Mouse (Mus musculus): Measurements from ENCODE around the gene Nt5c2.
A peak's percentile ranks its signal among the peaks of the same experiment; 100 is the strongest.

The Nt5c2 gene

DNA sequence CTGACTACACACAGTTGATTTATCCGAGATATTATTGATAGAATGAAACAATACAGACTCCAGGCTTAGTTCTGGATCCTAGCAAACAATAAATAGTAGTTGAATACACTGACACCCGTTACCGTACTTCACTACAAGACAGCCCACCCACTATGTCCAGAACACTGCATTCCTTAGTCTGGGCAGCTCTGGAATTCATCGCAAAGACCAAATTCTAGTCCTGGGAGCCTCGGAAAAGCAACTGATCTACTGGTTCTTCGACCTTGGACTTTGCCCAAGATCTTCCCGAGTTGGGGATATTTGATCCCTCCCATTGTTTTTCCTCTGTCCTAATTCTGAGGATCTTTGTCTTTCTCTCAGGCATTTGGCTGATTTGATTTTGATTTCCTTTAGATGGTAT, 52.1 kb downstream of the Nt5c2 start:
- no peak for DNase-seq

DNA sequence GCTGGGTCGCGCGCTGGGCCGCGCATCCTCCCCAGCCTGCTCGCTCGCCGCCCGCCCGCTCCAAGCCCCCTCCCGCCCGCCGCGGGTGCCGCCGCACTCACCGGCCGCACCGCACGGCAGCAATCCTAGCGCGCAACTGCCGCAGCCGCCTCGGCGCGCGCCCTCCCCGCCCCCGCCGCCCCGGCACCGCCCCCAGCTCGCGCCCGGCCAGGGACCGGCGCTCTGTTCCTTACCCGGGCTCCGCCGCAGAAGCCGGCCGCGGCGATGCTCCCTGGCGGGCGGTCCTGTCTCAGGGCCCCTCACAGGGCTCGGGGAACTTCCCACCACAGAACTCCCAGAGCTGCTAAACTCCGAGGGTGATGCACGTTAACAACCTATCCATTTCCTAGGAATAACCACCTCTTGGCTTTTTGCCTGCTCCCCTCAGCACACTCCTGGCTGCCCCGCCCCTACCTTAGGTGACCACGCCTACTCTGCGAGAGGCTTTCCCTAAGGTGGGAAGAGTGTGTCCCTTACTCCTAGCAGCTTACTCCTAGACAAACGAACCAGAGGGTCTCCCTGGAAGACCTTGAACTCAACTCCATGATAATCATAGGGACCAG, 52.7 kb downstream of the Nt5c2 start:
- peak; percentile 89 for DNase-seq

DNA sequence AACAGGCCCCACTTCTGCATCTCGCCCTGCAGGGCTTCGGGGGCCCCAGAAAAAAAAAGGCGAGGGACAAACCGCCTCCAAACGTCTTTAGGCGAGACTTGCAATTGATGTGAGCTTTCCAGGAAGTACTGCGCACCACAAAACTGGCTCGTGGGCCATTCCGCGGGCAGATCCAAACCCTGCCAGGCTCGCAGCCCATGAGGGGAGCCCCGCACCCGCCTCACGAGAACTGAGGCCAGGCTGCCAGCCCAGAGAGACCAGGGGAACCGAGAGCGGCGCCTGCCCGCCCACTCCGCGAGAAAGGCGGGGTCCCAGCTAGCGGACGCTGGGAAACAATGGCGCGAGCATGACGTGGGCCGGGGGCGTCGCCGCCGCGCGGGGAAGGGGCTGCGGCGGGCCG, 53.3 kb downstream of the Nt5c2 start:
- peak; percentile 88 for DNase-seq

DNA sequence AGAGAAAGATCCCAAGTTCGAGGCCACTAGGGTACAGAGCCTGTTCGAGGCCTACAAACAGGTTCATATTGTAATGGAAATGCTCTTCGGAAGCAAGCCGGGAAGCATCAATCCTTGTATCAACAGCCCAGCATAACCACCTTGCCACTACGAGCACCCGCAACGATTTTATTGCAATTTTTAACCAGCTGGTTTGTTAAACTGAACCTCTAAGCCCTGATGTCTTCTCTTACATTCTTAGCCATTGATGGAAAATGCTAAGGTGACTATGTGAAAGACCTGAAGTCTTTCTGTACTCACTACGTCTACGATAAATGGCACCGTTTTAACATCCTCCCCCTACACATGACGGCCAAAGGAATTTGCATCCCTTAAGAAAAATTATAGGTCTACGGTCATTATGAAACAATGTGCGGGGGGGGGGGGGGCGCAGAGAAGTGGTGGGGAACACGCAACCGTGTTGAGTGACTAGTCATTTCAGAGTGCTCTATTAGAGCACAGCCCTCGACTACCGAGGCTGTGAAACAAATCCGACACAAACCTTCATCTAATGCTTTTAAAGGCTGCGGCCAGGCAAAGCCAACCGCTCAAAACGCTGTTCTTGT, 53.8 kb downstream of the Nt5c2 start:
- DNase-seq = no peak

DNA sequence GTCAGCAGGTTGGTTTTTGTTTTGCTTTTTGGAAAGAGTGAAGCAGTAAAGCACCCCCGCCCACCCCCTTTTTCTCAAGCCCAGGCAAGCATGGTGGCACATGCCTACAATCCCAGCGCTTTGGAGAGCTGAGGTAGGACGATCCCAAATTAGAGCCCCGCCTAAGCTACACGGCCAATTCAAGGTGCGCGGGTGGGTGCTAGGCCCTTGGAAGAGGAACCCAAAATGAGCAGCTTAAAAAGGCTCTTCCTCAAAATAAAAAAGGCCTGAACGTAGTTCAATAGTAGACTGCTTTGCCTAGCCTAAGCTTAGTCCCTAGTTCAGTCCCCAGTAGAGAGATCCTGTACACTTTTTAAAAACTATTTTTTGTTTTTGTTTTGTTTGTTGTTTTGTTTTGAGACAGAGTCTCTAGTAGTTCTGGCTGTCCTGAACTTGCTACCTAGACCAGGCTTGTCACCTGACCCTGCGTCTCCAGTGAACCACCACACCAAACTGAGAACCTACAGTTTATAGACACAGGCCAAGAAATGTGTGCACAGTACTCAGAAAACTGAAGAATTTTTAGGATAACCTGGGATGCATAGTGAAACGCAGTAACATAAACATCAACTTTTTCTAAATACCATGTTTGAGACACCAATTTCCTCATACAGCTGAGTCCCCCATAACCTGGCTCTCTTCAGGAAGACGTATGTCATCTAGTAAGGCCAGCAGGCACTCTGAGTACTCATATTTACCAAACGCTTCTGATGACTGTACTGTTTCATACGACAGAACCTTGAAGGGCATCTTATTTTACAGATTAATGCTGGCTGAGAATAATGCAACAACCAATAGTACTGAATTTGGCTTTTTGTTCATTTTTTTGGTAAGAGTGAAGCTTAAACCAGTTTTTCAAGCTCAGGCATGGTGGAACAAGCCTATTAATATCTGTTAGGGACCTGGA, 54.6 kb downstream of the Nt5c2 start:
- no peak for DNase-seq

- DNase-seq = no peak
These were observed 55.4 kb downstream of the Nt5c2 start for GRCm38 (mm10) chr19:46959536-46959935.

GRCm38 (mm10) chr19:46958566-46958965, 56.4 kb downstream of the Nt5c2 start:
- DNase-seq = no peak

DNA sequence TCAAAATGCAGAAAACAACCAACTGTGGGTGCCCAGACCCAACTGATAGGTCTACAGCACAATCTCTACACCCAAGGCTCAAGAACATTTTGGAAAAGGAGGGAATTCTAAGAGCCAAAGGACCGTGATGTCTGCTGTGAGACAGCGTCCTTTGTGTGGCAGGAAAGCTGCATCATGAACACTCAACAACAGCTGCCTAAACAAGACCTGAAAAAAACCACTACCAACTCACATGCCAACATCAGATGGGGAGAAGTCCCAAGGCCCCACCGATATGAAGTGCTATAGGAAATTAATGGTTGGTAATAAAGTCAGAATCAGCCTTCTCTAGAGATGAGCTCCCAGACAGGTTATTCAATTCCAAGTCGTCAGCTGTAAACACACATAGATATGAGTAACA, 57.0 kb downstream of the Nt5c2 start:
- no peak for DNase-seq

- no peak for DNase-seq
These were observed 58.0 kb downstream of the Nt5c2 start for GRCm38 (mm10) chr19:46957001-46957400.

DNA sequence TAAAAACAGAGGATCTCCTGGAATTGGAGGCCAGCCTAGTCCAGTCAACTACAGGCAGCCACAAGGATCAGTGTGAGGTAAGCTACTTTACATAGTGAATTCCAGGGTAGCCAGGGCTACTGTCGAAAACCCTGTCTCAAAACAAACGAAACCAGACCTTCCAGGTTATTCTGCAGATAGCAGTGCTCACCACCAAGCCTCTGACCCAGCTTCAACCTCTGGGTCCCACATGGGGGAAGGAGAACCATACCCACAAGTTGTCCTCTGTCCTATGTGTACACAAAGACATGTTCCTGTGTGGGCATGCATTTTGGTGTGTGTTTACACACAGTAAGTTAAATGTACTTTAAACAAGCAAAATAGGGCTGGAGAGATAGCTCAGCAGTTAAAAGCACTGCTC, 58.5 kb downstream of the Nt5c2 start:
- no peak for DNase-seq

DNA sequence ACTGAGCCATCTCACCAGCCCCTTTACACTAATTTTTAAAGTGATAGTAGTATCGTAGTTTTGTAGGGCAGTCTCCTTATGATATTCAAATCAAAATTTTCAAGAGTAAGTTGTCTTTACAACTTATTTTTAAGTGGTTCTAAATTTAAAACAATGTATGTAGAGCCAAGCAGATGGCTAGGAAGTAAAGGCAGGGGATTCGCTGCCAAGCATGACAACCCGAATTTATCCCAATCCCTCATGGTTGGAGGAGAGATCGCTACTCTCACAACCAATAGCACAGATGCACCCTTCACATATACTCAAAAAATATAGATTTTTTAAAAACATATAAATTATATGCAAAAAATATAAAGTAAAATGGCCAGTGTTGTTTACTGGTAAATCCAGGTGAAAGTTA, 59.3 kb downstream of the Nt5c2 start:
- no peak for DNase-seq

DNA sequence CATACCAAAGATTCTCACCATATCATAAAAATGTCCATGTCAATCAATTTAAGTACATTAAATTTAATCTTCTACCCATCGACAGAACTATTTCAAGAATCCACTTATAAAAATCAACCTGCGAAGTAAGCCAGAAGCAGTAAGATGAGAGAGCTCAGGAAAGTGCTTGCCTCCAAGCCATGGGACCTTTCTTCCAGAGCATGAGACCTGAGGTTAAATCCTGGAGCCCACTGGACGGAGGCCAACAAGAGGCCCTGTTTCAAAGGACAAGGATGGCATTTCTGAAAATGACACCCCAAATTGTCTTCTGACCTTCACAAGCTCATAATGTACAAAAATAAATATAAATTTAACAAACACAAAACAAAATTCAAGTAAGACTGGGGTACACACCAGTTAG, 61.4 kb downstream of the Nt5c2 start:
- DNase-seq = no peak

DNA sequence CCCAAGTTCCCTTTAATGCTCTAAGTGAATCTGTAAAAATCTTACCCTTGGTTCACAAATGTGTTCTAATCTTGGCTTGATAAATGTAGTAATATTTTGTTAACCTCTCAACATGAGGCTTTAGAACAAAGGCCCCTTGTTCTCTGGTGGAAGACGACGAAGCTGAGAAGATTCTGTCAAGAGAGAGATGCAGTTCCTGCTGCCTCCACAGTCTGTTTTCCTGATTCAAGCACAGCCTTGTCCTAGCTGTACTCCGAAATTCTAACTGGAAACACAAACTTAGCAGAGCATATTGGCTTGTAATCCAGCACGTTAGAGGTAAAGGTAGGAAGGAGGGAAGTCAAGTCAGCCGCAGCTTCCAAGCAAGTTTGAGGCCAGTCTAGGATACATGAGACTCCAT, 62.0 kb downstream of the Nt5c2 start:
- DNase-seq = no peak

DNA sequence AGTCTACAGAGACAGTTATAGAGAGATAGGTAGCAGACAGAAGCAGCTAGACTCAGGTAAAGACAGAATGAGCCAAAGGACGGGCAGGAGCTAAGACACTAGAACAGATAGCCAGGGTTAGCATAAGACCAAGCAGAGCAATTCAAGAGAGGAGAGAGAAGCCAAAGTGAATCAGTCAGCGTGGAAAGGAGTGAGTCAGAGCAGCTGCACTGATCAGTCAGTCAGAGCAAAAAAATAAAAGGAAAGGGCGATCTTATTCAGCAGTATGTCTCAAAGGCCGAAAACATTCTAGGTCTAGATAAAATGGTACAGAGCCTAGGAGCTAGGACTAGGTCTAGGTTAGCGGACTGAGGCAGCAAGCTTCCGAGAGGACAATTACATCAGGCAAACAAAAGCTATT, 70.6 kb downstream of the Nt5c2 start:
- DNase-seq = no peak

GRCm38 (mm10) chr19:46937173-46937572, 77.8 kb downstream of the Nt5c2 start:
- no peak for DNase-seq

DNA sequence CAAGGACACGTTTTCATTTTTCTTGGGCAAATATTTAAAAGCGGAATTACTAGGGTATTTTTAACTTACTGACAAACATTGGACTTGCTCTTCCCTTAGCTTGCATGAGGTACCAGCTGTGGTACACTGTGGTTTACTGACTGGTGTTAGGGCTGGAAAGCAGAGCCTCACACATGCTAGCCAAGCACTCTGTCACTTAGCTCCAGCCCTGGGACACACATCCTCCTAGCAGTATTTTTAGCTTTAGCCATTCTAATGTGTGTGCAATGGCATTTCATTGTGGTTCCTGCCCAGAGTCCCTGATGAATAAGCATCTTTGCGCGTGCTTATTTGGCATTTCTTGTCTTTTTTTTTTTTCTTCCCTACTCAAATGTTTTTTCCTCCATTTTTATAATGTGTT, 80.9 kb downstream of the Nt5c2 start:
- DNase-seq = no peak

- no peak for DNase-seq
These were observed 82.3 kb downstream of the Nt5c2 start for GRCm38 (mm10) chr19:46932608-46933007.

DNA sequence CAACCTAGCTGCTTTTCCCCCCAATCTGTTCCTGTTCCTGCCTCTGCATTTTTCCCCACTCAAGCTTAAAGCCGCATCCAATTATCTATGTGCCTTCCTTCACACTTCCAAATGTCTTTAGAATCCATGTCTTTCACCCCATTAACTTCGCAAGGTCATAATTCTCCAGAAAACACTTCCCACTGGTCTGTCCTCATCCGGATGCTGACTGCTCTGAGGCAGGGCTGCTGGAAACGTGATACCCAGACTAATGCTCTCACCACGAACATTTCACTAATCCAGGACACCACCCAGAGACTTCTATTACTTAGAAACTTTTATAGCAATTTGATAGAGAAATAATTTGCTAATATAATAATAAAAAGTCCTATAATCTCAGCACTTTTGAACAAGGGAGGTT, 84.9 kb downstream of the Nt5c2 start:
- no peak for DNase-seq

- peak; percentile 87 for DNase-seq
These were observed 85.8 kb downstream of the Nt5c2 start for GRCm38 (mm10) chr19:46929044-46929587.

DNA sequence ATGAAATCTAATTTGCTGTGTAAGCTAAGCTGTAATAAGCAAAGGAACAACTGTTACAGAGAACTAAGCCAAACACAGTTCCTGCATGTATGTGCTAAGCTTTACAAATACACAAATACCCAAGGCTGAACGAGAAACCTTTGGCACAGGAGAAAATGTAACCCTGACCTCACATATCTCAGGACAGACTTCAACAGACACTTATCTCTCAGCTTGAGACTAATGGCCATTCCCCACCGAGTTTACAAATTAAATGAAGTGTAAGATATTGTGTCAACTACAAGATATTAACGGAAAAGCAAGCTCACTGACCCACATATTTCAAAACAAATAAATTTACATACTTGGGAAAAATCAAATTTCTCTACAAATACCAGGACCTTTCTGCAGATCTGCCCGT, 86.8 kb downstream of the Nt5c2 start:
- DNase-seq = no peak

GRCm38 (mm10) chr19:46926951-46927350, 88.0 kb downstream of the Nt5c2 start:
- no peak for DNase-seq

GRCm38 (mm10) chr19:46926357-46926756, 88.6 kb downstream of the Nt5c2 start:
- no peak for DNase-seq

GRCm38 (mm10) chr19:46920571-46920970, 94.4 kb downstream of the Nt5c2 start:
- DNase-seq = no peak

All from kidney, postnatal 14 days (tissue).